Mouse (Mus musculus) gastrocnemius, adult 2 months (tissue): Measurements from ENCODE around the gene Guca2b. TPM values are rescaled to one million over a fixed set of nuclear protein-coding genes. Genes with fewer than 3 reads are reported as not detected.
"Not testable (repeated sequence)": the region's sequence is repeated elsewhere in the genome, so short reads cannot be mapped to it uniquely, and the experiment has no call there.

ENCODE experiments used
- DNase-seq: peaks from one replicate; pipeline ENCODE4 v3.0.0; 2022
- H3K27ac ChIP-seq: fragments of 200-600 bp; 2 replicates; pipeline ENCODE4 v1.8.1; 2022; ENCODE audit warnings: mild to moderate bottlenecking
- H3K4me3 ChIP-seq: fragments of 200-600 bp; 2 replicates; pipeline ENCODE4 v1.8.1; 2022; ENCODE audit warnings: mild to moderate bottlenecking, moderate library complexity
- CTCF ChIP-seq: fragments of 200-600 bp; IDR thresholded peaks from 2 replicates; pipeline ENCODE4 v1.8.1; 2022; ENCODE audit warnings: antibody characterized with exemption, mild to moderate bottlenecking, moderate library complexity
- intact Hi-C: fragments of 180-260 bp; cut with DNase I; formaldehyde crosslinking; loops from one replicate; pipeline ENCODE4 v1.15.1; 2025
- total RNA-seq, 2 experiments: library from RNA; stranded (reverse); gene quantifications; 2 replicates each; pipeline ENCODE4 v1.2.3; 2021

Guca2b gene
- total RNA-seq, 2 experiments from 2014 or later, result not detected

DNA sequence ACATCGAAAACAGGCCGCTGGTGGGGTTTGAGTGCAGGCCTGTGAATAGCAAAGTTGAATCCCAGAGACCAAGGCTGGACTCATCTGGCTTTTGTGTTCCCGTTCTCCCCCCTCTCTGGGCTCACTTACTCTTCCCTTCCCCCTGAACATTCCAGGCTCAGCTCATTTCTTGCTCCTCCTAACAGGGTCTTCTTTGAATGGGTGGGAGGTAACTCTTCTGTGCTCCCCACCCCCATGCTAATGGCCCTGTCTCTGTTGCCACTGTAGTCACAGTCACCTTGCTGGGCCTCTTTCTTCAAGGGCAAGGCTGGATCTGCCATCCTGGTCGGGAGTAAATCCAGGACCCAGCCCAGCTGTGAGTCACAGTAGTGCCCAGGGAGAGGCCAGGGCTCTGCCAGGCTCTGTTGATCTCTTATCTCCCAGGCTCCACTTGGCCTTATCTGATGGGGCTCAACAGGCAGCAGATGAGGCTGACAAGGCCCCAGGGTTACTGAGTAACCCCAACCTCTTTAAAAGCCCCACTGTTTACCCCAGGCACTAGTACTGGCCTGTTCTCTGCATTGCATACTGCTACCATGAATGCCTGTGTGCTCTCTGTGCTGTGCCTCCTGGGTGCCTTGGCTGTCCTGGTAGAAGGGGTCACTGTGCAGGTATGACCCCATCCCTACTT is 21.4 kb downstream of the Guca2b start, which contains the start of gene Guca2a:
Guca2a (plus strand) TSS at position 529 of the 670 bp plus-strand sequence.
- DNase-seq, result no peak
- no peak within 1 kb of the TSS for H3K27ac ChIP-seq
- H3K4me3 ChIP-seq, result no peak within 1 kb of the TSS
- no peak for TF ChIP-seq CTCF
- intact Hi-C loops, result no loop called here

DNA sequence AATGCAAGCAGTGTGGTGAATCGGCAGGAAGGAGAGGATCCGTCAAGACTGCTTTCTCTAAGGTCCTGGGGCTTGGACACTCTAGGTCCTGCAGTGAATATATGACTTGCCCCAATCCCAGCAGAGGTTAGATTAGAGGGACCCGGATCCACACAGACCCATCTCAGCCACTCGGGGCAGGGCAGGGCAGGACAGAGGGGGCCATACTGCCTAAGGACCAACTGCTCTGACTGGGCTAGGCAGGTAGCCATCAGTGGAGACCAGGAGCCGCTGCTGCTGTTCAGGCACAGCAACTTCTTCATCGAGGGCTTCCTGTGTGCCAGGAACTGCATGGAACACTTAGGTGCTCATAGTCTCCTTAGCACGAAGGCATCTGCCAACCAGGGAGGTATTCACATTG is 22.0 kb downstream of the Guca2b start:
- H3K27ac ChIP-seq, result no peak overlapping the region
- no peak for DNase-seq
- TF ChIP-seq CTCF, result no peak
- intact Hi-C loops, result no loop called here
- H3K4me3 ChIP-seq, result no peak overlapping the region

DNA sequence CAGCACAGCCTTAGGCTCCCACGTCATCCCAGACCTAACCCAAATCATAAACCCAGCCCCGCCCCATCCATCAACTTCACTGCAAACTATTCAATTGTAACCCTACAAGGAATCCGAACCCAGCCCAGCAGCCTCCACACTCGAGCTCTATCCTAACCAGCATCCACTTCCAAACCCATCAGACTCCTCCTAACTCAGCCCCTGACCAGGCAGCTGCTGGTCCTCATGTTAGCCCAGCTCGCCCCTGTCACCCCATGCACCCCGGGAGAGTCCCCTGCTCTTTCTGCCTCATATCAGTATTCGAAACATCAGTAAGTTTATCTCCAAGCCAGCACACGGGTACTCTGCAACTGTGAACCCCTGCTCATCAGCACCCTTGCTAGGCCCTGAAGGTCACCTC is 23.1 kb downstream of the Guca2b start:
- DNase-seq, result no peak
- H3K27ac ChIP-seq, result no peak overlapping the region
- no peak overlapping the region for H3K4me3 ChIP-seq
- intact Hi-C loops, result no loop called here
- no peak for TF ChIP-seq CTCF

DNA sequence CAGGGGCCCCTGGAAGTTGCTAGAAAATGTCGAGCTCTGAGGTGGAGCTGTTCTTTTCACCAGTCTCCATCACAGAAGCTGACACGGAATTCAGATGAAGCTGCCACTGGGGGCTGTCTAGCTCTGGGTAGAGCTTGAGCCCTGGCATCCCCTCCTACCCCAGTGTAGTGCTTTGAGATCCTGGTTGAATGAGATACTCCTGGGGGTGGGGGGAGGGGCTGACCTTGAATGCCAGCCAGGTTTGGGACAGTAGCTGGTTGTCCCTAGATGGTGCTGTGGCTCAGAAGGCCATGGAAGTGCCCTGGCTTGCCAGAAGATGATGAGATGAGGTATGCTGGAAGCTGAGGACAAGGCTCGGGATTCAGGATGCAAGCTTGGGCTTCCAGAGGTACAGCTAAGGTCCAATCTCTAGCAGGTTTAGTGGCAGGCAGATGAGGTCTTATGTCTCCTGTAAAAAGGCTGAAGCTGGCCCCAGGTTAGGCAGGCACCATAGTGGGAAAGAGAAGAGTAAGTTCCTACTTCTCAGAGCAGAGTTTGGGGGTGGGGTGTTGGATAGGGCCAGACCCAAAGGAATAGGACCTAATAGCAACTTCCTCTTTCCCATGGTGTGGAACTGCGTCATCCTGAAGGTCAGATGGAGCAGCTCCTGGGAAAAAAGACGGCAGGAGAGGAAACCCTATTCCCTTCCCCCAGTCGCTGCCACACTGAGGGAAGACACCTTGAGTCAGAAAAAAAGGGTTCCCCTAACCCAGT is 23.7 kb downstream of the Guca2b start:
- no peak overlapping the region for H3K27ac ChIP-seq
- intact Hi-C loops, result no loop called here
- H3K4me3 ChIP-seq, result no peak overlapping the region
- no peak for TF ChIP-seq CTCF
- no peak for DNase-seq

DNA sequence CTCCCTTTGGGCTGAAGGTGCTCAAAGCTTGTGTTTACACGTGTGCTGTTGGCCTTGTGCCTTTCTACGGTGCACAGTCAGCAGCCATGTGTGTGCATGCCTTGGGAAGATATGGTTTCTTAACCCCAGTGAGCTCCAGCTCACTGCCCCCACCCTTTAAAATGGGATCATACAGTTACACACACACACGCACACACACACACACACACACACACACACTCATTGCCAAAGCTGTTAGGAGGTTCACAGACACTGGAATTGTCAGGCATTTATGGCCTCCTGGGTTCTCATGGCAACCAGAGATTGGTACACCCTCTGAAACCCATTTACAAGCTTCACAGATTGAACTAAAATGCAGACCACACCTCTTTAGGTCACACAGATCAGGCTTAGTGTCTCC is 24.8 kb downstream of the Guca2b start:
- DNase-seq, result no peak
- intact Hi-C loops, result no loop called here
- no peak for TF ChIP-seq CTCF
- Histone ChIP-seq H3K4me3 (no peak overlapping the region), H3K27ac (no peak overlapping the region)

DNA sequence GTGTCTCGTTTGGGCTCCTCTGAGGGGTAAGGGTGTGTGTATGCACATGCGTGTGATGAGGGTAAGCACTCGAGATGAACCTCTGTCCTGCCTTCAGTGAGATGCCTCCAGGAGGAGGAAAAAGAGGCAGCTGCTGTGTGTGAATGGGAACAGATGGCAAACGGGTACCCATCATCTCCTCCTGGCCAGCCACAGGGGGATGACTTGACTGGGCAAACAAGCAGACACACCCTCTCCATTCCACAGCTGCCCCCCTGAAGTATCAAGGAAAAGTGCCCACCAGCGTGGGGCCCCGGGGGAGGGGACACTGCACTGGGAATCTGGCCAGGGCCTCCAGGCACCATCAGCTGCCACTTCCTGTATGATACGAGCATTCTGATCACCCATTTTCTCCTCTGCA is 25.4 kb downstream of the Guca2b start:
- no peak for TF ChIP-seq CTCF
- intact Hi-C loops, result no loop called here
- no peak overlapping the region for H3K4me3 ChIP-seq
- H3K27ac ChIP-seq, result no peak overlapping the region
- DNase-seq, result no peak

DNA sequence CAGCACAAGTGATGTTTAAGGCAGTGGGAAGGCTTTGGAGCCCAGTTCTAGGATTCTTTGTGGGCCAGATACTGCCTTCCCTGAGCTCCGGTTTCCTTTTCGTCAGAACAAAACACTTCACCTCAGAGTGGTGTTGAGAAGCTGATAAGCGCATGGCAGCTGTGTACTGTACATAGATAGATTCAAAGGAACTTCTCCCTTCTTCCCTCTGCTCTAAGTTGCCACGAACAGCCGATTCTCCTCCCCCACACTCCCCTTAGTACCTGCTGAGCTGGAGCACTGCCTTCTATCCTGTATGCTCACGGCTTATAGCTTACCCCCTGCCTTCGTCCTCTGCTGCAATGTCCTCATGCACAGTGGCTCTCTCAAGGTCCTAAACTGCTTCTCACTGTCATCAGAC is 26.0 kb downstream of the Guca2b start:
- intact Hi-C loops, result no loop called here
- DNase-seq, result no peak
- no peak for TF ChIP-seq CTCF
- no peak overlapping the region for H3K4me3 ChIP-seq
- no peak overlapping the region for H3K27ac ChIP-seq

DNA sequence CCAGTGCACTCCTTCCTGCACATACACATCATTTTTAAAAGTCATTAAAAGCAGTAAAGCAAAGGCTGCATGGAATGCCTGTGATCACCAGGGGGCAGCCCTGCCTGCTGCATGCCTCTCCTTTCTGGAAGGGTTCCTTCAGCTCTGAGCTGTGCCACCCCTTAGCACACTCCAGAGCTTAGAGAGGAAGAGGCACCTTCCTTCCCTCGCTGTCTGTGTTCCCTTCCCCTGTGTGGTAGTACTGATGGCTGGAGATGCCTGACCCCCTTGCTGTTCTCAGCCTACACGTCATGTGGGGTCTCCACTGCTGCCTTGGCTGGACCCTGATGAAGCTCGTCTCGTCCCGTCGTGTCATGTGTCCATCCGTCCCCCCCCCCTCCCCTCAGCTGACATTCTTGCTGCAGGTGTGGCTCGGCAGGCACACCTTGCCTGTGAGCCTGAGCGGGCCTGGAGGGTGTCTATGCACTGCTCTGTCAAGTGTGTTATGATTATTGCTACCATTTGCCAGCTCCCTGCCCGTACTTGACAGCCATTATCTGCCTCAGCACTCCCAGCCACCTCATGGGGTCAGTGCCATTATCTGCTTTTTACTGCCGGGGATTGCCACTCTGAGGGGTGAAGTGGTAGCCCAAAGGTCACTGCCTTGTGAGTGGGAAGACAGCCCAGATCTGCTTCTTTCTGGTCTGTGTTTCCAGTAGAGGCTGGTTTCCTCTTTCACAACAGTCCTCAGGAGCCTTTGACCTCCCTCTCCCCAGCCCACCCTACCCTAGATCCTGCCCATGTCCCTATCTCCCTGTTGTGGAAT is 27.4 kb downstream of the Guca2b start:
- peak; percentile 53 for DNase-seq
- Histone ChIP-seq H3K27ac (no peak overlapping the region), H3K4me3 (no peak overlapping the region)
- intact Hi-C loops, result loop anchor here (1.0 kb wide), 1 partner anchor 36 kb away; no protein-coding TSS in a partner anchor
- TF ChIP-seq CTCF, result peak; percentile 72

DNA sequence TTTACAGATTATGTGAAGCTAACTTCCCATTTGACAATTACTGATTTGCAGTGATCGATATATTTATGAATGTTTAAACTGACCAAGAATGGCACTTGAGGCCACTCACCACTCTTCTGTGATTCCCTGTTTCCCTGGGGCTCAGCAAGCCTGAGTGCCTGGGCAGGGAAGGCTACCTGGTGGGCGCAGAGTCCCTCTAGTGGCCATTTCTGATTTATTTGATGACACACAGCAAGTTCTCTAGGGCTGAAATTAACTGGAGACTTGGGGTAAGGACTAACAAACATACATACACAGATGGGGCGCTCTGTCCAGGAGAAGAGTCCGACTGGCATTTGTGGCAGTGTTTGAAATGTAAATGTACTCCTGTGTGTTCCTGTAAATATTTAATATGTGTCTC is 30.4 kb downstream of the Guca2b start:
- H3K4me3 ChIP-seq, result not testable (repeated sequence)

DNA sequence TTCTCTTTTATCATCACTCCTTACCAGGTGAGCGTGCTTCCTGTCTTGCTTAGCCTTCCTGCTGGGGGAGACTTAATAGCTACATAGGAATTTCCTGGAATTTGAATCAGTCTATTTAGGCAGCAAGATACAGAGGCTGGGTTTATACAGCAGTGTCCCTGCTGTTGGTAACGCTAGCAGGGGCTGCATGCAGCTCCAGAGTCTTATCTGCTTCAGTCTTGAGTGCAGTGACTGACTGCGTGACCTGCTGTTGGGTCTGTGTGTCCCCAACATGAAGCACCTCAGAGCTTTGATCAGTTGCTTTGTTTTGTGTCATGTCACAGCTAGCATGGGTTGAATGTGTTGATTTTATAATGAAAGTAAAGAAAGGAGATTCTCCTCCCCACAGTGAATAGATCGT is 31.4 kb downstream of the Guca2b start:
- intact Hi-C loops, result loop anchor here (5.0 kb wide), 2 partner anchors 90 to 200 kb away; partner anchors contain the start of genes Foxj3 and Frg2f1
- no peak overlapping the region for H3K27ac ChIP-seq

More for the DNA sequence above, 30.4 kb downstream of the Guca2b start:
- TF ChIP-seq CTCF, result peak; percentile 40
- not testable (repeated sequence) for H3K27ac ChIP-seq, DNase-seq
- intact Hi-C loops, result loop anchor here (5.0 kb wide), 2 partner anchors 91 to 201 kb away; partner anchors contain the start of genes Foxj3 and Frg2f1

DNA sequence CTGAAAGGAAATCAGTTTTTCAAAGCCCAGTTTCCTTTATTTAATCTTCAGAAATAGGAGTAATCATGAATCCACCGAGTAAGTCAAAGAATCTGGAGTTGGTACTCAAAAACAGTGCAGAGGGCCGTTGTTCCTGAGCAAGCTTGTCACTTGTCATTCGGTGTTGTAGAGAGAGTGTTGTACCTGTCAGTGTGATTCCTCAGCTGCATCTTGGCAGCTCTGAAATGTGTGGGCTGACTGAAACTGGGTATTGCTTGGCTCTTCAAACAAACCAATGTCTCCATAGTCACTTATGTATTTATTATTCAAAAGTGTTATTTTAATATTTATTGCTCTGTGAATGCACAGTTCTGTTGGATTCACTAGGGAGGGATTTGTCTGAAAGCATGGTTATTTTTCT is 31.9 kb downstream of the Guca2b start:
- no peak for DNase-seq
- H3K4me3 ChIP-seq, result no peak overlapping the region
- no peak for TF ChIP-seq CTCF
- H3K27ac ChIP-seq, result no peak overlapping the region
- intact Hi-C loops, result loop anchor here (5.0 kb wide), 2 partner anchors 90 to 200 kb away; partner anchors contain the start of genes Foxj3 and Frg2f1

More for the DNA sequence above, 31.4 kb downstream of the Guca2b start:
- H3K4me3 ChIP-seq, result no peak overlapping the region
- DNase-seq, result no peak
- TF ChIP-seq CTCF, result no peak

DNA sequence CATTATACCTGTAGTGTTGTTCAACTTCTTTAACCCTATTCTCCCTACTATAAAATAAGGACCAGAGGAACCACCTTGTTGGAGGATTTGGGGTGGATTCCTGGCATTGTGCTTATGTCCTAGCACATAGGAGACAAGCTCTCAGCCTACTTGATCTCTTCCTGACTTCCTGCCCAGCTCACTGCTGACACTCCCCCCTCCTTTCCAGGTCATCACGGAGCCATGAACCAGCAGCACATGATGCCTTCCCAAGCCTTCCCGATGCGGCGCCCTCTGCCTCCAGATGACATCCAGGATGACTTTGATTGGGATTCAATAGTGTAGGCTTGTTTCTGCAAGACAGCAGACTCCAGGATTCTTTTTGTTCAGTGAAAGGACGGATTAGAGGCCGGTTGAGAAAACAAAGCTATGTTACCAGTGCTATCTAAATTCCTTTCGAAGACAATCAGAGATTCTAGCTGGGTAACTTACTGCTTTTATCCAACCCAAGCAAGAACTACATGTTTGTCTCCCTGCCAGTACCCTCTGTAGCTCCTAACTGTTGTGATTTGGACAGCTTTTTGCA is 32.6 kb downstream of the Guca2b start:
- Histone ChIP-seq H3K4me3 (no peak overlapping the region), H3K27ac (no peak overlapping the region)
- intact Hi-C loops, result loop anchor here (5.0 kb wide), 2 partner anchors 89 to 199 kb away; partner anchors contain the start of genes Foxj3 and Frg2f1
- TF ChIP-seq CTCF, result no peak
- DNase-seq, result no peak
